Mouse (Mus musculus) limb, embryonic 10.5 days (tissue): Measurements from ENCODE around the gene Aebp1. TPM values are rescaled to one million over a fixed set of nuclear protein-coding genes. Genes with fewer than 3 reads are reported as not detected.

Source experiments
- DNase-seq: peaks from one replicate; pipeline ENCODE4 v3.0.0-alpha.2; 2017; ENCODE audit warnings: low spot score
- H3K27ac ChIP-seq: fragments of 300-500 bp; sonication (generic); 2 replicates; pipeline ENCODE4 v1.5.1; 2016; ENCODE audit warnings: mild to moderate bottlenecking
- H3K27me3 ChIP-seq: fragments of 300-500 bp; sonication (generic); 2 replicates; pipeline ENCODE4 v1.6.1; 2016; ENCODE audit warnings: low read depth, mild to moderate bottlenecking; ENCODE audit not compliant: poor library complexity, severe bottlenecking
- H3K36me3 ChIP-seq: fragments of 300-500 bp; sonication (generic); 2 replicates; pipeline ENCODE4 v1.6.1; 2016; ENCODE audit warnings: mild to moderate bottlenecking, moderate library complexity
- H3K4me1 ChIP-seq: fragments of 300-500 bp; sonication (generic); 2 replicates; pipeline ENCODE4 v1.6.1; 2016
- H3K4me3 ChIP-seq: fragments of 300-500 bp; sonication (generic); 2 replicates; pipeline ENCODE4 v1.5.1; 2016; ENCODE audit warnings: mild to moderate bottlenecking, moderate library complexity
- H3K9me3 ChIP-seq: fragments of 300-500 bp; sonication (generic); replicated peaks from 2 replicates; pipeline ENCODE4 v1.6.1; 2016; ENCODE audit warnings: mild to moderate bottlenecking
- WGBS: fragments of 180-500 bp; shearing (Covaris S2); methylation state at CpG from one replicate; pipeline ENCODE4 v1.1.7; 2016; 5-methylcytosine and 5-hydroxymethylcytosine counted together
- polyA plus RNA-seq: library from polyadenylated mRNA; unstranded; fragments of >200 nt; fragmentation: Nextera tagmentation; extraction: Ambion mirVana; gene quantifications from 2 replicates; pipeline ENCODE4 v1.2.1, GENCODE M21; 2016

Aebp1 gene
- polyA plus RNA-seq, 1 experiment from 2014 or later = 8.2 TPM

DNA sequence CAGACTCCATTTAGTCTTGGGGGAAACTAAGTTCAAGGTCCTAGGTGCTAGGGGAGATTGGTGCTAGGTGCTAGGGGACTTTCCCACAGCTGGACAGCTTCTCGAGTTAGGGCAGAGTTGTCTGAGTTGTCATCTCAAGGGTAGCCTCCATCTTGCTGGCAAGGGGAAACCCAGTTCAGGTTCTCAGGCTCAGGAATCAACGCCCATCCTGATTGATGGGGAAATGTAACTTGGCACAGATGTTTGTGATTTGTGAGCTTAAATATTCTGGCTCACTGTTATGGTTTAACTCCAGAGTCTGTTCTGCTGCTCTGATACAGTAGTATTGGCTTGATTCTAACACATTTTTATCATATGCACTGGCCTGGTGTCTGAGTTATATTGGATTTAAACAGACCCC, 56.4 kb downstream of the Aebp1 start:
- H3K4me1 ChIP-seq = peaks cover 9% of the 10 kb centered on the region
- no peak overlapping the region for H3K4me3 ChIP-seq
- no peaks in the 10 kb centered on the region for H3K9me3 ChIP-seq
- H3K27me3 ChIP-seq = peaks cover 14% of the 10 kb centered on the region; the same call in 1 of the 2 replicates
- WGBS = 48% methylated on average over 2 of the region's 2 CpGs
- no peak overlapping the region for H3K27ac ChIP-seq
- DNase-seq = no peak
- H3K36me3 ChIP-seq = no peaks in the 10 kb centered on the region

GRCm38 (mm10) chr11:5919606-5920005, 57.9 kb downstream of the Aebp1 start:
- peaks cover 9% of the 10 kb centered on the region for H3K4me1 ChIP-seq
- H3K36me3 ChIP-seq = no peaks in the 10 kb centered on the region
- no peaks in the 10 kb centered on the region for H3K9me3 ChIP-seq
- no peak overlapping the region for H3K4me3 ChIP-seq
- no peak overlapping the region for H3K27ac ChIP-seq
- DNase-seq = no peak
- H3K27me3 ChIP-seq = peaks cover 13% of the 10 kb centered on the region; the same call in 1 of the 2 replicates
- WGBS = 90% methylated on average over 4 of the region's 4 CpGs

- WGBS = 26% methylated on average over 17 of the region's 17 CpGs
- Histone ChIP-seq H3K4me3 (0 out of 2 replicates have a peak overlapping the region, but pooled peaks have one; percentile 11), H3K9me3 (no peaks in the 10 kb centered on the region), H3K27ac (no peak overlapping the region), H3K4me1 (peaks cover 9% of the 10 kb centered on the region), H3K36me3 (no peaks in the 10 kb centered on the region), H3K27me3 (0 out of 2 replicates have a peak, but pooled peaks cover 6% of the 10 kb centered on the region)
- no peak for DNase-seq
Observed at GRCm38 (mm10) chr11:5920323-5920960, 58.7 kb downstream of the Aebp1 start.

Other genes with a start within 250 kb of the Aebp1 start
- gene Mrps24, start 146.3 kb upstream of the Aebp1 start, polyA plus RNA-seq = 155 and 158 TPM in 2 replicates
- gene Urgcp, start 99.6 kb upstream of the Aebp1 start, polyA plus RNA-seq = 15.4 and 20.3 TPM in 2 replicates
- gene Dbnl, start 73.5 kb upstream of the Aebp1 start, polyA plus RNA-seq = 125 and 131 TPM in 2 replicates
- 4.1 and 9.6 TPM in 2 replicates for gene Pgam2, start 58.2 kb upstream of the Aebp1 start, polyA plus RNA-seq
- 7.1 and 10.3 TPM in 2 replicates for gene Polm, start 23.9 kb upstream of the Aebp1 start, polyA plus RNA-seq
- 165 and 175 TPM in 2 replicates for gene Pold2, start 16.3 kb downstream of the Aebp1 start, polyA plus RNA-seq
- 6.8 and 8.0 TPM in 2 replicates for gene Myl7, start 36.8 kb downstream of the Aebp1 start, polyA plus RNA-seq
- 0.55 and 1.3 TPM in 2 replicates for gene Gck, start 88.1 kb downstream of the Aebp1 start, polyA plus RNA-seq
- 55.5 and 65.5 TPM in 2 replicates for gene Ykt6, start 93.7 kb downstream of the Aebp1 start, polyA plus RNA-seq
- 0.35 and 0.68 TPM in 2 replicates for gene Camk2b, start 204.4 kb downstream of the Aebp1 start, polyA plus RNA-seq